Mouse (Mus musculus): ENCODE results near the gene Mindy4b-ps.

Mindy4b-ps gene

GRCm38 (mm10) chr3:58784219-58785092, 37.7 kb downstream of the Mindy4b-ps start:
- peak; percentile 39 for DNase-seq (ENCODE audit: low read depth)

- DNase-seq (ENCODE audit: low read depth), result no peak
Measured at GRCm38 (mm10) chr3:58783602-58784218, 38.4 kb downstream of the Mindy4b-ps start.

- DNase-seq (ENCODE audit: low read depth), result no peak
Measured at GRCm38 (mm10) chr3:58756429-58756828, 65.7 kb downstream of the Mindy4b-ps start.

- DNase-seq (ENCODE audit: low read depth), result no peak
Measured at GRCm38 (mm10) chr3:58755769-58756168, 66.3 kb downstream of the Mindy4b-ps start.

GRCm38 (mm10) chr3:58754361-58754760, 67.8 kb downstream of the Mindy4b-ps start:
- DNase-seq (ENCODE audit: low read depth), result no peak

- DNase-seq (ENCODE audit: low read depth), result no peak
Measured at GRCm38 (mm10) chr3:58751818-58752620, 70.1 kb downstream of the Mindy4b-ps start.

GRCm38 (mm10) chr3:58748724-58749123, 73.4 kb downstream of the Mindy4b-ps start:
- DNase-seq (ENCODE audit: low read depth), result no peak

GRCm38 (mm10) chr3:58747924-58748323, 74.2 kb downstream of the Mindy4b-ps start:
- DNase-seq (ENCODE audit: low read depth), result peak; percentile 44

- DNase-seq (ENCODE audit: low read depth), result no peak
Measured at GRCm38 (mm10) chr3:58739536-58739935, 82.6 kb downstream of the Mindy4b-ps start.
